Mouse (Mus musculus) myocyte (in vitro differentiated cells): Measurements from ENCODE around the gene Prl7a2. TPM values are rescaled to one million over a fixed set of nuclear protein-coding genes. Genes with fewer than 3 reads are reported as not detected.

ENCODE experiments used
- H3K27me3 ChIP-seq: one replicate; pipeline ENCODE4 v1.6.1; 2011; ENCODE audit not compliant: control insufficient read depth, insufficient read depth, insufficient read length
- H3K36me3 ChIP-seq: one replicate; pipeline ENCODE4 v1.6.1; 2011; ENCODE audit not compliant: control insufficient read depth, insufficient read depth
- H3K4me2 ChIP-seq: one replicate; pipeline ENCODE4 v1.6.1; 2011; ENCODE audit warnings: low read depth, control low read depth
- H3K4me3 ChIP-seq: one replicate; pipeline ENCODE4 v1.5.1; 2011; ENCODE audit warnings: mild to moderate bottlenecking, control low read depth, moderate library complexity
- H3K79me2 ChIP-seq: one replicate; pipeline ENCODE4 v1.6.1; 2011; ENCODE audit not compliant: control insufficient read depth, insufficient read depth
- H3ac ChIP-seq: one replicate; pipeline ENCODE4 v1.6.1; 2011; ENCODE audit not compliant: control insufficient read depth, insufficient read length
- CEBPB ChIP-seq: IDR thresholded peaks from 2 replicates; pipeline ENCODE4 v1.6.1; 2011; ENCODE audit warnings: mild to moderate bottlenecking, moderate library complexity; ENCODE audit not compliant: poor library complexity, insufficient read depth, severe bottlenecking
- E2F4 ChIP-seq: IDR thresholded peaks from one replicate; pipeline ENCODE4 v1.6.1; 2011; ENCODE audit warnings: mild to moderate bottlenecking, control low read depth, moderate library complexity; ENCODE audit not compliant: insufficient read depth
- MAX ChIP-seq: IDR thresholded peaks from one replicate; pipeline ENCODE4 v1.6.1; 2011; ENCODE audit warnings: low read depth, mild to moderate bottlenecking, control low read depth
- MYOD1 ChIP-seq, 3 experiments: IDR thresholded peaks; one replicate each; pipeline ENCODE4 v1.6.1; 2011; ENCODE audit warnings: control low read depth in 2 of 3, low read depth in 2 of 3, mild to moderate bottlenecking in 2 of 3, moderate library complexity in 1 of 3; ENCODE audit not compliant: insufficient read length in 2 of 3, control insufficient read depth in 1 of 3
- MYOG ChIP-seq, 3 experiments: IDR thresholded peaks; one replicate each; pipeline ENCODE4 v1.6.1; 2011; ENCODE audit warnings: control low read depth in 2 of 3, low read depth in 2 of 3, mild to moderate bottlenecking in 2 of 3; ENCODE audit not compliant: insufficient read length in 2 of 3, control insufficient read depth in 1 of 3, insufficient read depth in 1 of 3
- POLR2A ChIP-seq: IDR thresholded peaks from one replicate; pipeline ENCODE4 v1.6.1; 2011; ENCODE audit warnings: low read depth, mild to moderate bottlenecking, control low read depth, moderate library complexity; ENCODE audit not compliant: insufficient read length
- POLR2AphosphoS2 ChIP-seq: IDR thresholded peaks from one replicate; pipeline ENCODE4 v1.6.1; 2011; ENCODE audit warnings: low read depth, control low read depth; ENCODE audit not compliant: insufficient read length
- REST ChIP-seq: IDR thresholded peaks from one replicate; pipeline ENCODE4 v1.6.1; 2011; ENCODE audit warnings: mild to moderate bottlenecking, control low read depth, moderate library complexity; ENCODE audit not compliant: insufficient read depth, insufficient read length
- SRF ChIP-seq: IDR thresholded peaks from one replicate; pipeline ENCODE4 v1.6.1; 2011; ENCODE audit warnings: low read depth; ENCODE audit not compliant: control insufficient read depth, insufficient read length
- TCF12 ChIP-seq: IDR thresholded peaks from one replicate; pipeline ENCODE4 v1.6.1; 2011; ENCODE audit warnings: mild to moderate bottlenecking, control low read depth; ENCODE audit not compliant: poor library complexity, insufficient read depth, severe bottlenecking
- TCF3 ChIP-seq: IDR thresholded peaks from one replicate; pipeline ENCODE4 v1.6.1; 2011; ENCODE audit warnings: low read depth, control low read depth; ENCODE audit not compliant: insufficient read length
- USF1 ChIP-seq: IDR thresholded peaks from one replicate; pipeline ENCODE4 v1.6.1; 2011; ENCODE audit warnings: low read depth, mild to moderate bottlenecking, control low read depth, moderate library complexity
- polyA plus RNA-seq: library from polyadenylated mRNA; unstranded; fragments of >200 nt; fragmentation: generic; extraction: Trizol; gene quantifications from one replicate; pipeline ENCODE4 v1.2.1, GENCODE M21; 2012; ENCODE audit warnings: missing spikeins

The Prl7a2 gene
- polyA plus RNA-seq, result not detected

- Histone ChIP-seq H3K4me3 (no peak within 1 kb of the TSS), H3K27me3 (no peaks in the 10 kb centered on the region), H3K79me2 (no peaks in the 10 kb centered on the region), H3K36me3 (no peaks in the 10 kb centered on the region), H3K4me2 (no peak within 1 kb of the TSS), H3ac (no peak within 1 kb of the TSS)
- TF ChIP-seq POLR2AphosphoS2, result no peak
- no peak for TF ChIP-seq MYOG (IDR thresholded peaks at IDR 0.05; ENCODE audit: control insufficient read depth in 1 of 3, insufficient read depth in 1 of 3, insufficient read length in 2 of 3, low read depth in 2 of 3)
- TF ChIP-seq MYOD1 (IDR thresholded peaks at IDR 0.05; ENCODE audit: control insufficient read depth in 1 of 3, insufficient read length in 2 of 3, low read depth in 2 of 3), result no peak
- TF ChIP-seq CEBPB, result no peak
Measured at GRCm38 (mm10) chr13:27667936-27668335, at the start of gene Prl7a2. Prl7a2 (minus strand) TSS chr13:27668036.

GRCm38 (mm10) chr13:27716636-27717035 lies 48.8 kb upstream of the Prl7a2 start, which contains the start of gene Prl7d1:
Prl7d1 (minus strand) TSS chr13:27716736.
- H3K27me3 ChIP-seq, result no peaks in the 10 kb centered on the region
- no peak within 1 kb of the TSS for H3ac ChIP-seq
- no peaks in the 10 kb centered on the region for H3K79me2 ChIP-seq
- H3K36me3 ChIP-seq, result no peaks in the 10 kb centered on the region
- H3K4me2 ChIP-seq, result no peak within 1 kb of the TSS
- TF ChIP-seq MYOD1 (IDR thresholded peaks at IDR 0.05; ENCODE audit: control insufficient read depth in 1 of 3, insufficient read length in 2 of 3, low read depth in 2 of 3) (no peak), USF1 (no peak), REST (no peak), TCF3 (no peak)
- H3K4me3 ChIP-seq, result no peak within 1 kb of the TSS

- Histone ChIP-seq H3ac (no peak overlapping the region), H3K27me3 (no peaks in the 10 kb centered on the region), H3K36me3 (no peaks in the 10 kb centered on the region), H3K79me2 (no peaks in the 10 kb centered on the region), H3K4me3 (no peak overlapping the region), H3K4me2 (no peak overlapping the region)
- TF ChIP-seq TCF3 (no peak), MYOG (IDR thresholded peaks at IDR 0.05; ENCODE audit: control insufficient read depth in 1 of 3, insufficient read depth in 1 of 3, insufficient read length in 2 of 3, low read depth in 2 of 3) (no peak), E2F4 (no peak), CEBPB (no peak), MAX (no peak), SRF (no peak), REST (no peak)
Measured at GRCm38 (mm10) chr13:27706521-27706920, 38.7 kb upstream of the Prl7a2 start.

GRCm38 (mm10) chr13:27660747-27661146 lies 7.1 kb downstream of the Prl7a2 start:
- TF ChIP-seq E2F4 (no peak), MAX (no peak), MYOD1 (IDR thresholded peaks at IDR 0.05; ENCODE audit: control insufficient read depth in 1 of 3, insufficient read length in 2 of 3, low read depth in 2 of 3) (no peak), CEBPB (no peak), SRF (no peak), POLR2A (no peak), REST (no peak)
- no peaks in the 10 kb centered on the region for H3K36me3 ChIP-seq
- H3K4me3 ChIP-seq, result no peak overlapping the region
- H3K79me2 ChIP-seq, result no peaks in the 10 kb centered on the region
- H3K4me2 ChIP-seq, result no peak overlapping the region
- H3K27me3 ChIP-seq, result no peaks in the 10 kb centered on the region
- H3ac ChIP-seq, result no peak overlapping the region

GRCm38 (mm10) chr13:27642393-27642792 lies 25.4 kb downstream of the Prl7a2 start, which contains the start of gene Prl7a1:
Prl7a1 (minus strand) TSS chr13:27642493.
- H3K36me3 ChIP-seq, result no peaks in the 10 kb centered on the region
- H3ac ChIP-seq, result no peak within 1 kb of the TSS
- no peak within 1 kb of the TSS for H3K4me2 ChIP-seq
- no peaks in the 10 kb centered on the region for H3K79me2 ChIP-seq
- H3K4me3 ChIP-seq, result no peak within 1 kb of the TSS
- H3K27me3 ChIP-seq, result no peaks in the 10 kb centered on the region
- TF ChIP-seq REST, result no peak
- no peak for TF ChIP-seq POLR2AphosphoS2
- TF ChIP-seq MYOD1 (IDR thresholded peaks at IDR 0.05; ENCODE audit: control insufficient read depth in 1 of 3, insufficient read length in 2 of 3, low read depth in 2 of 3), result no peak
- TF ChIP-seq TCF3, result no peak
- no peak for TF ChIP-seq SRF
- TF ChIP-seq USF1, result no peak
- no peak for TF ChIP-seq POLR2A
- no peak for TF ChIP-seq CEBPB
- TF ChIP-seq MAX, result no peak
- TF ChIP-seq MYOG (IDR thresholded peaks at IDR 0.05; ENCODE audit: control insufficient read depth in 1 of 3, insufficient read depth in 1 of 3, insufficient read length in 2 of 3, low read depth in 2 of 3), result no peak
- TF ChIP-seq E2F4, result no peak
- no peak for TF ChIP-seq TCF12
